8 mouse cellular contexts compared by ENCODE assay signal in genomic region chr9:54438246-54438645, GRCm38 (mm10).
DNase-seq lines count a peak whose midpoint lies in the region; TF ChIP-seq lines count a peak whose summit lies in the region.

No protein-coding gene starts in this region.

- no peaks in the 10 kb centered on the region for H3K79me2 ChIP-seq in heart, adult 2 months (replicated peaks; ENCODE audit: control insufficient read depth, insufficient read depth, low read length)

- H3K36me3 ChIP-seq in heart, adult 2 months (ENCODE audit: control insufficient read depth, insufficient read depth, low read length) = no peaks in the 10 kb centered on the region
- no peaks in the 10 kb centered on the region for H3K36me3 ChIP-seq in heart, embryonic 10.5 days
- H3K36me3 ChIP-seq in kidney, adult 2 months (ENCODE audit: control insufficient read depth, insufficient read depth, low read length) = no peaks in the 10 kb centered on the region

- no peaks in the 10 kb centered on the region for H3K4me1 ChIP-seq in heart, adult 2 months (ENCODE audit: control insufficient read depth, insufficient read depth, low read length)
- no peaks in the 10 kb centered on the region for H3K4me1 ChIP-seq in heart, embryonic 10.5 days
- no peaks in the 10 kb centered on the region for H3K4me1 ChIP-seq in kidney, adult 2 months (ENCODE audit: control insufficient read depth, insufficient read depth, low read length)

- H3K27me3 ChIP-seq in heart, adult 2 months (ENCODE audit: control insufficient read depth, insufficient read depth, low read length) = no peaks in the 10 kb centered on the region
- H3K27me3 ChIP-seq in heart, embryonic 10.5 days (ENCODE audit: insufficient read depth, poor library complexity, severe bottlenecking) = no peaks in the 10 kb centered on the region
- no peaks in the 10 kb centered on the region for H3K27me3 ChIP-seq in kidney, adult 2 months (replicated peaks; ENCODE audit: control insufficient read depth, insufficient read depth, low read length)

- 45% methylated on average over 2 of the region's 2 CpGs for WGBS in heart, adult 2 months
- WGBS in heart, embryonic 10.5 days = 33% methylated on average over 2 of the region's 2 CpGs
- 37% methylated on average over 2 of the region's 2 CpGs for WGBS in kidney, adult 2 months

- no peak for TF ChIP-seq EP300 in heart, adult 2 months (IDR thresholded peaks at IDR 0.05; ENCODE audit: insufficient read depth, low read depth, low read length)

- TF ChIP-seq POLR2A in heart, adult 2 months (IDR thresholded peaks at IDR 0.05; ENCODE audit: insufficient read depth, low read depth, low read length) = no peak
- no peak for TF ChIP-seq POLR2A in kidney, adult 2 months (IDR thresholded peaks at IDR 0.05; ENCODE audit: low read depth, low read length)

- no peak overlapping the region for H3K9ac ChIP-seq in heart, adult 2 months (ENCODE audit: low read depth, low read length)

- H3K4me3 ChIP-seq in heart, adult 2 months = no peak overlapping the region
- no peak overlapping the region for H3K4me3 ChIP-seq in heart, embryonic 10.5 days
- H3K4me3 ChIP-seq in kidney, adult 2 months (ENCODE audit: insufficient read depth, low read depth, low read length) = no peak overlapping the region

- peak in 1 of 2 experiments; percentile 6 for DNase-seq in heart, adult 2 months
- DNase-seq in heart, embryonic 10.5 days (ENCODE audit: low spot score) = no peak
- DNase-seq in urinary bladder, postnatal 14 days (ENCODE audit: low spot score) = peak; percentile 31
- no peak for DNase-seq in urinary bladder, postnatal 4 days (ENCODE audit: low spot score in 2 of 2)
- peak; percentile 51 for DNase-seq in embryo, embryonic 11.5 days (ENCODE audit: low read depth, low spot score)
- peak; percentile 30 for DNase-seq in kidney, adult 2 months
- DNase-seq in lung, postnatal 25 days (ENCODE audit: low spot score) = peak; percentile 21
- no peak for DNase-seq in urinary bladder, adult 18-20 months (ENCODE audit: low spot score in 2 of 2)

- H3K9me3 ChIP-seq in heart, embryonic 10.5 days = no peaks in the 10 kb centered on the region

- no peak overlapping the region for H3K27ac ChIP-seq in heart, adult 2 months
- H3K27ac ChIP-seq in heart, embryonic 10.5 days = no peak overlapping the region
- no peak overlapping the region for H3K27ac ChIP-seq in kidney, adult 2 months (ENCODE audit: insufficient read depth, low read depth, low read length)

- TF ChIP-seq CTCF in heart, adult 2 months (IDR thresholded peaks at IDR 0.05) = peak; percentile 79
- TF ChIP-seq CTCF in kidney, adult 2 months (conservative IDR thresholded peaks at IDR 0.05; ENCODE audit: insufficient read depth, insufficient read length, low read depth, low read length) = peak; percentile 66

- intact Hi-C loops in heart, adult 2 months (cut with DNase I) = loop anchor here (2.0 to 10.0 kb wide), 2 partner anchors 109 to 237 kb away; no protein-coding TSS in a partner anchor

Comparison
In these comparisons a context has a peak if more than half of its experiments do, and no peak if none do; other contexts are left out.
1. DNase-seq: peak in urinary bladder, postnatal 14 days (single experiment), embryo, embryonic 11.5 days (single experiment), kidney, adult 2 months (single experiment) and lung, postnatal 25 days (single experiment); none in heart, embryonic 10.5 days (single experiment), urinary bladder, postnatal 4 days (0 of 2) and urinary bladder, adult 18-20 months (0 of 2).